Mouse (Mus musculus) adrenal gland, postnatal 25 days (tissue): ENCODE measurements at regions not wholly inside any gene's neighbourhood (a gene's known extent, or its start where the extent isn't known, plus 50 kb on each side); places are given as distances from the start of the nearest gene placed in this dataset.
"Not testable (repeated sequence)": the region's sequence is repeated elsewhere in the genome, so short reads cannot be mapped to it uniquely, and the experiment has no call there.

Experiments used
- DNase-seq: peaks from one replicate; pipeline ENCODE4 v3.0.0; 2021; ENCODE audit warnings: mixed read lengths

- DNase-seq = peak; percentile 88
Measured at GRCm38 (mm10) chr4:53263776-53264175, 104.1 kb upstream of the Abca1 start.

GRCm38 (mm10) chr4:53262466-53262865 lies 102.8 kb upstream of the Abca1 start:
- no peak for DNase-seq

DNA sequence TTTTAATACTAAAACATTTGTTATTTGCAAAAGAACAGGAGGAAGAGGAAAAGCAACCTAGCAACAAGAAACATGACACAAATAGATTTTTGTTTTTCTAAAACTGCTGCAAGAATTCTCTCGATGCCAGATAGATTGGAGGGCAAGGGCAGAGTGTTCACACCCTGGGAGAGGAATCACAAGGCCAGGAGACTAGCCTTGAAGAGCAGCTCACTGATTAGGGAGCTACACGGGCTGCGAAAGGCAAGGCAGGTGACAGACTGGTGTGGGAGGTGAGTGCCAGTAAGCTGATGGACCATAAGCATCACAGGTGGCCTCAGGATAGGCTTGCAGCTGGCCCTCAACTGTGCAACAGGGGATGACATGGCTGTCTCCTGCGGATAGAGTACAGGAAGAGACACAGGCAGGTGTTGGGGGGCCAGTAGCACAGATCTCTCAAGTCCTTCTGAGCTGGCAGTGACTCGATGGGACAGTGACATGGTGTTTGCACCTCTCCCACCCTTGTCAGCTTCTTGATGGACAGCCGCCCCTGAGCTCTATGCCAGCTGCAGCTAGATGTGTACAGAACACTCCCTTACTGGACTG lies 102.0 kb upstream of the Abca1 start:
- no peak for DNase-seq

- DNase-seq = no peak
Measured at GRCm38 (mm10) chr4:53258975-53259374, 99.3 kb upstream of the Abca1 start.

DNA sequence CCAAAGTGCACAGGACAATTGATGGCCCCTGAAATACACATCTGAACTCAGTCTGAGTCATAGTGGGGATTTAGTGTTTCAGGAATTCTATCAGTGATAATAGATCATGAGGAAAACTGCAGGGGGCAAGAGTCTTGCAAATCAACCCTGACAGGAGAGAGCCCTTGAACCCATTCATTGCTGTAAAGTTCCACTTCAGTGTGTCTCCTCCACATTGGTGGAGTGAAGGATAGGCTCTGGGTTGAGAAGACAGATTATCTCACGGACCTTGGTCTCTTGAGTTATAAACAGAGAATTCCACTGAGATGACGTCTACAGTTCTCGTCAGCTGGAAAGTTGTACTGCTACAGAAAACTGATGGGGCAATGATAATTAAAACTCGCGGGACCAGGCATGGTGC lies 97.3 kb upstream of the Abca1 start:
- no peak for DNase-seq

DNA sequence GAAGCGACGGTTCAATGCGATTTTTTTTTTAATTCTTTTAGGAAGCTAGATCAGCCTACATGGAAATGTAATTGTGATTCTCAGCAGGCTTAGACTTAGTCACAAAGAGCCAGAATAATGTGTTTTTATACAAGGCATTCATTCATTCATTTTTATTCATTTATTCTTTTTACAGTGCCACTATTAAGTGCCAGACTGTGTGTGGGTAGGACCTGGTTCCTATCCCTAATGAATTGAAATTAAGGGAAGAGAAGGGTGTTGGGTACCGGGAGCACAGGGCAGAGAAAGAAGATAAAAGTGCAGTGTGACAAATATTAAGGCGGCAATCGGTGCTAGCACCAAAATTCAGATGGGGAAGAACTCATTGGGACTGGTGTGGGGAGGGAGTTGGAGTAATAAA lies 94.8 kb upstream of the Abca1 start:
- no peak for DNase-seq

GRCm38 (mm10) chr4:53253680-53254079 lies 94.0 kb upstream of the Abca1 start:
- no peak for DNase-seq

- DNase-seq = no peak
Measured at GRCm38 (mm10) chr4:53250325-53250724, 90.6 kb upstream of the Abca1 start.

DNA sequence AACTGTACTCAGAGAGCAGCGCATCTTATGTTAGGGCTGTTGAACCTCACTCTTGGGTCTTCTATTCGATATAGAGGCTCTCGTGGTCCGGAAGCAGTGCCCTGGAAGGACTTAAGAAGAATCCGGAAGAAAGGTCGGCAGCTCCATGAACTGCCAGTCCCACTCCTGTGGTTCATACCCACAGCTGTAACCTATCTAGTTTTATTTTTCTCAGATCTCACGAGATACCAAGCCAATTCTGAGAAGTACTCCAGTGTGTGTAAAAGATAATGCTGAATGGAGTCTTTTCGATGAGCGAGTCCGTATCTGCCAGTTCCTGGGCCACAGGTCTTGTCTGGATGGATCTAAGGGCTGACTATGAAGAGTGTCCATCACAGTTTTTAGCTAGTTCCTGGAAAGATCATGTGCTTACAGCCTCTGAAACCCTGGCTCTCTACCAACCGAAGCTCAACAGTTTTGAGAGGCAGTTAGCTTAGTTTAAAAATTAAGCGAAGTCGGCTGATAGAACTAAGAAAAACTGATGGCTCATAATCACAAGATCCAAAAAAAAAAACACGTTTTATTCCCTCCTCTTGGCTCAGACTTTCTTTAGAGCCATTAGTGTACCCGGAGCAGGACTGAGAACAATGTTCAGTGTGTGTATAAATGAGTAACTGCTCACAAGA lies 86.5 kb upstream of the Abca1 start:
- no peak for DNase-seq

DNA sequence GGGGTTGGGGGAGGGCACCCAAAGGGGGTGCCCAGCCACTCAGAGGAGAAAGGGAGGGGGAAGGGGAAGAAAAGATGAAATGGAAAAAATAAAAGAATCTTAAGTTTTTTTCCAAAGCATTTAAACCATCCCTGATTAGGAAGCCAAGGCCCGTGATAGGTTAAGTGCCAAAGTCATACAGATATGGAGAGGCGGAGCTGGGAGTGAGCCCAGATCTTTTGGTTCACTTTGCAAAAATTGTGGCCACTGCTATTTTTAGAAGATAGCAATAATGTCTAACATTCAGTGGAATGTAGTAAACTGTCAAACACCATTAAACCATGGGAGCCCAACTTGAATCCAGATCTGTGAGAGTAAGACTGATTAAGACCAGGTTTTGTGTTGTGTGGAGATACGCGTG lies 85.9 kb upstream of the Abca1 start:
- DNase-seq = no peak

GRCm38 (mm10) chr4:53243473-53243872 lies 83.8 kb upstream of the Abca1 start:
- DNase-seq = not testable (repeated sequence)

- no peak for DNase-seq
Measured at GRCm38 (mm10) chr4:53239856-53240255, 80.2 kb upstream of the Abca1 start.

DNA sequence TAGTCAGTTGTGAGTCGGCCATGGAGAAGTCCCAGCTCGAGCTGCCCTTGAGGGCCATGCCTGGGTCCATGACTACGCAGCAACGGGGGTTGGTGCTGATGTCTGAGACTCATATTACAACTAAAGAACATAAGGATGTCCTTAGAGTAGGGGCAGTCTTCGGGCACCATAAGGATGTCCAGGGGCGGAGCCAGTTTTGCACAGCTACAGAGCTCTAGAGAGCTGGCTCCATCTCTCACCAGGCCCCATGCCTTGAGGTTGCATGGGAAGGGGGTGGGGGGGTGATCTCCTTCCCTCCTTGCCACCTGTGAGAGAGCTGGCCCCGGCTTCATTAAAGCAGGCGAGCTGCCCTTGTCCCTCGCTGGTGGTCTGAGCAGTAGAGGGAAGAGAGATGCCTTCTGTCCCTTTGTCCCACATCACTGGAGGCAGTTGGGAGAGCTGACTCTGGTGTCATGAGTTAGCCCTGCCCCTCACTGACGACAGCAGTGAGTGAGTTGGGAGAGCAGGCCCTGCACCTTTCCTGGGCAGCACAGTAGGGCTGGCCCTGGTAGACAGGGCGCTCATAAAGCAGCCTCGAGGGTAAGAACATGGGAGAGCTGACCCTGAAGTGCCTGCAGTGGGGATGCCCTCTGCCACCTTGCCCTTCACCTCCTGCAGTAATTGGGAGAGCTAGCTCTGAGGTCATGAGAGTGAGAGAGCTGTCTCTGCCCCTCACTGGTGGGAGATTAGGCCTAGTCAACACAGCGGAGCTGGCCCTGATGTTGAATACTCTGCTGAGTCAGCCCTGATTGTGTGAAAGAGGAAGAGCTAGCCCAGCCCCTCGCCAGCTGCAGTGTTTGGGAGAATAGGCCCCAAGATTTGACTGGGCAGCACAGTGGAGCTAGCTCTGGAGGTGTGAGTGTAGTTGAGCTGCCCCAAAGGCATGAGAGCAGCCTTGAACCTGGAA lies 78.9 kb upstream of the Abca1 start:
- DNase-seq = no peak

DNA sequence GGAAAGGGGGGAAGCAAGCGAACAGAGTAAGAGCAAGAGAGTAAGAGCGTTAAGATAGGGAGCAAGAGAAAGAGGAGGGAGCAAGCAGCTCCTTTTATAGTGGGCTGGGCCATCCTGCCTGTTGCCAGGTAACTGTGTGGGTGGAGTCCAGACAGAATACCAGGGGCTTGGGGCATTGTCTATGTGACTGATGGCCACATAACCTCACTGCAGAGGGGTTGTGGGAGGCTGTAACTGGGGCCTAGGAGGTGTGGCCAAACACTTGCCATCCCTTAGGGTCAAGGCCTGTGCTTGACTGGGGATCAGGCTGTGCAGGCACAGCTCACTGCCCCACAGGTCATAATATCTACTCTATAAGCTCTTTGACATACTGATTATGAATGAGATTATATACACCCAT lies 76.2 kb upstream of the Abca1 start:
- DNase-seq = no peak

- no peak for DNase-seq
Measured at GRCm38 (mm10) chr4:53232436-53232835, 72.7 kb upstream of the Abca1 start.

GRCm38 (mm10) chr4:53231867-53232266 lies 72.2 kb upstream of the Abca1 start:
- no peak for DNase-seq

DNA sequence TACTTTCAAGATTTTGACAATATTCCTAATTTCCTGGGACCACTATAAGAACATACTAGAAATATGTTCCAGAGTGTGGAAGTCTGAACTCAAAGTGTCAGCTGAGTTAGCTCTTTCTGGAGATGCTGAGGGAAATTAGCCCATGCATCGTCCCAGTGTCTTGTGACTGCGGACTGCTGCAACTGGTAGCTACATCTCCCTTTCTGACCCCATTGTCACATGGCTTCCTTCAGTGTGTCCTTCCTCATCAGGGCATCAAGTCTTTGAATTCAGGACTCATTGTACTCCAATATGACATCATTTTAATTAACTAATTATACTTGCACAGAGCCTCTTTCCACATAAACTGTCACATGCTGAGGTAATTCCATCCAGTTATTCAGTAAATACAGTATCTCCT lies 71.4 kb upstream of the Abca1 start:
- no peak for DNase-seq

- DNase-seq = no peak
Measured at GRCm38 (mm10) chr4:53228444-53228843, 68.7 kb upstream of the Abca1 start.

DNA sequence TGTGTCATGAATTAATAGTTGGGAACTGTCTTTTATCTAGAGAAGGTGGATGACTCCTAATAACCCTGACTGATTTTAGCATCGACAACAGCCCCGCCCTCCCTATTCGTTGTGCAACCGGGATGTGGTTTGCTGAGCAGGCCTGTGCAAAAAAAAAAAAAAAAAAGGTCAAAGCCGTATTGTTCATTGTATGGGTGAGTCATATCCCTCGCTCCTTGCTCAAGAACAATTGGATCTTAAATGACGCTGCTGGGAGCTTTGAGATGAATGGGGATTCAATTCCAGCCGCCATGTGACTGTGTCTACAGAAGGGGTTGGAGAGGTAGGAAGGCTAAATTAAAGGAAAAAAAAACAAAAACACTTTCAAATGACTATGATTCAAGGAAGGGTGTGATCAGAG lies 68.1 kb upstream of the Abca1 start:
- DNase-seq = peak; percentile 58

- DNase-seq = no peak
Measured at GRCm38 (mm10) chr4:53227071-53227470, 67.4 kb upstream of the Abca1 start.

DNA sequence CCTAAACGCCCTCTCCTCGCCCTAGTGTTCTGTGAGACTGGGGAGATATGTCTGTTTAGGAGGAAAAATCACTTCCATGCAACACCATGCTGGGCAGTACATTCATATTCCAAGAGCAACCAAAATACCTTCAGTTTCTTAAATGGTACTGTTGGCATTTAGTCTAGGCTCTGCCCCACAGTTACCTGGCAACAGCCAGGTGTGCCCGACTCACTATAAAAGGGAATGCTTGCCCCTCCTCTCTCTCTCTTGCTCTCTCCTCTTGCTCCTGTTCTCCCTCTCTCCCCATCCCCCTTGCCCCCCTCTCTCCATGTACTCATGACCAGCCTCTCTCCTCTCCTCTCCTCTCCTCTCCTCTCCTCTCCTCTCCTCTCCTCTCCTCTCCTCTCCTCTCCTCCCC lies 66.7 kb upstream of the Abca1 start:
- no peak for DNase-seq

DNA sequence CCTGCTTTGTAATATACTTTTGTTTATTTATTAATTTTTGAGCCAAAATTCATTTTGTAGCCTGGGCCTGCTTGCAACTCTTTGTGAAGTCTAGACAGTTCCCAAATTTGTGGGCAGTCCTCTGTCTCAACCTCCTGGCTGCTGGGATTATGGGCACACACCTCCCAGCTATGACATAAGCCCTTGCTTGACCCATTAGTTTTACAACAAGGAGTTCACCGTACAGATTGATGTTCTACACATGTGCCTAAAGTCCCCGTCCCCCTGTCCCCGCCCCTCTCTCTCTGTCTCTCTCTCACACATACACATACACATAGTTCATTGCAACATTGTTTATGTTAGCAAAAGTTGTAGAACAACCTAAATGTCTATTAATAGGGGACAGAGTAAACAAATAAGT lies 63.7 kb upstream of the Abca1 start:
- no peak for DNase-seq

- no peak for DNase-seq
Measured at GRCm38 (mm10) chr4:53220809-53221208, 61.1 kb upstream of the Abca1 start.
